Mouse (Mus musculus) left cerebral cortex, adult 9 months (tissue): ENCODE data around the gene Tnfrsf11a.

Source experiments
- DNase-seq, 2 experiments: peaks; one replicate each; pipeline ENCODE4 v3.0.0; 2022; ENCODE audit warnings: low spot score in 2 of 2

Tnfrsf11a gene

GRCm38 (mm10) chr1:105827786-105828345 lies 47.3 kb downstream of the Tnfrsf11a start:
- DNase-seq, result no peak

GRCm38 (mm10) chr1:105829171-105829570 lies 48.7 kb downstream of the Tnfrsf11a start:
- no peak for DNase-seq

GRCm38 (mm10) chr1:105832784-105833183 lies 52.3 kb downstream of the Tnfrsf11a start:
- DNase-seq, result no peak

GRCm38 (mm10) chr1:105842950-105843349 lies 62.4 kb downstream of the Tnfrsf11a start:
- DNase-seq, result no peak

- DNase-seq, result no peak
These were observed 62.9 kb downstream of the Tnfrsf11a start for GRCm38 (mm10) chr1:105843386-105843785.

DNA sequence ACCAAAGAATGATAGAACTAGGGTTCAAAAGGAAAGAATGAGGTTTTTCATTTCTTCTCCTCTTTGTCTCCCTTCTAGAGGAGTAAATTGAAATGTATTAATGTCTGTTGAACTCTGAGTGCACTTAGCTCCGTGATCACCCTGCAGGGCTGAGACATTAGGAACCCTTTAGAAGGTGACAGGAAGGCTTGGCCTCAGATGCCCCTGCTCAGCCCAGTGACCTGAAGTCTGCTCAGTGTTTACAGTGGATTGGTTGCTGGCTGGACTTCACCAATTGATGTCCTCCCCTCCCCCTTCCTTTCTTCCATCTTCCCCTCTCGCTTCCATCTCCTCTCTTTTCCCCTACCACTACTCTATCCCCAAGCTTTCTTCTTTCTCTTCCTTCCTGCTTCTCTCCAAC lies 63.3 kb downstream of the Tnfrsf11a start:
- DNase-seq, result no peak

GRCm38 (mm10) chr1:105844341-105845006 lies 64.0 kb downstream of the Tnfrsf11a start:
- DNase-seq, result peak in 1 of 2 experiments; percentile 9

DNA sequence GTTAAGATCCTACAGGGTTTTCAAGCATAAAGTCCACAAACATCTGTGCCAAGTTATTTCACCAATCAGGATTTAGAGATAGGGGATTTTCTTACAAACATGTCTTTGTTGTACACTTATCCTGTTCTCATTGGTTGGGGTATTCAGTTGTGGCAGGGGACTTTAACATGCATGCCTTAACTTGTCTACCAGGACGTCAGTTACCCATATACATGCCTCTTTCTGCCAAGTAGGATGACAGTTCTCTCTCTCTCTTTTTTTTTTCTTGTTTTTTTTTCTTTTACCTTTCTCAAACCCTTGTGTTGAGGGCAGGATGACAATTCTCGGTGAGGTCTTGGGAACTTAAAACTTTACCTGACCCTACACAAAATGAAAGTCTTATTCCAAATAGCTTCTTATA lies 65.9 kb downstream of the Tnfrsf11a start:
- no peak for DNase-seq

GRCm38 (mm10) chr1:105848806-105849205 lies 68.3 kb downstream of the Tnfrsf11a start:
- DNase-seq, result no peak

DNA sequence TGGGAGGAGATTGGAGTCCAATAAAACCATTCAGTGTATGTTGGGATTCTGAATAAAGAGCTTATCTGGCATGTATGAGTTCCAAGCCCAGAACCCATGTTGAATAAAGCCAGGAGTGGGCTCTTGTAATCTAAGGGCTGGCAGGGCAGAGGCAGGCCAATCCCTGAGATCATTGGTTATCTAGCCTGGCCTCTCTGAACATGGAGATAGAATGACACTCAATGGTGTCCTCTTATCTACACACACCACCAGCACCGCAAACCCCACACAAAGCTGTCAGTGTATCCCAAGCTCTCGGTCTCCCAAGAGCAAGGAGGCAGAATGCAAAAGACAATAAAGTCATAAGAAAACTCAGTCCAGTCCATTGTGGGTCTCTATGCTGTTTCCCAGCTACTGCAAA lies 70.8 kb downstream of the Tnfrsf11a start:
- DNase-seq, result no peak

GRCm38 (mm10) chr1:105859740-105860139 lies 79.2 kb downstream of the Tnfrsf11a start:
- no peak for DNase-seq

GRCm38 (mm10) chr1:105876589-105876988 lies 96.1 kb downstream of the Tnfrsf11a start:
- DNase-seq, result peak in 1 of 2 experiments; percentile 29

- no peak for DNase-seq
These were observed 97.3 kb downstream of the Tnfrsf11a start for GRCm38 (mm10) chr1:105877808-105878207.

GRCm38 (mm10) chr1:105878416-105878815 lies 97.9 kb downstream of the Tnfrsf11a start:
- DNase-seq, result no peak

DNA sequence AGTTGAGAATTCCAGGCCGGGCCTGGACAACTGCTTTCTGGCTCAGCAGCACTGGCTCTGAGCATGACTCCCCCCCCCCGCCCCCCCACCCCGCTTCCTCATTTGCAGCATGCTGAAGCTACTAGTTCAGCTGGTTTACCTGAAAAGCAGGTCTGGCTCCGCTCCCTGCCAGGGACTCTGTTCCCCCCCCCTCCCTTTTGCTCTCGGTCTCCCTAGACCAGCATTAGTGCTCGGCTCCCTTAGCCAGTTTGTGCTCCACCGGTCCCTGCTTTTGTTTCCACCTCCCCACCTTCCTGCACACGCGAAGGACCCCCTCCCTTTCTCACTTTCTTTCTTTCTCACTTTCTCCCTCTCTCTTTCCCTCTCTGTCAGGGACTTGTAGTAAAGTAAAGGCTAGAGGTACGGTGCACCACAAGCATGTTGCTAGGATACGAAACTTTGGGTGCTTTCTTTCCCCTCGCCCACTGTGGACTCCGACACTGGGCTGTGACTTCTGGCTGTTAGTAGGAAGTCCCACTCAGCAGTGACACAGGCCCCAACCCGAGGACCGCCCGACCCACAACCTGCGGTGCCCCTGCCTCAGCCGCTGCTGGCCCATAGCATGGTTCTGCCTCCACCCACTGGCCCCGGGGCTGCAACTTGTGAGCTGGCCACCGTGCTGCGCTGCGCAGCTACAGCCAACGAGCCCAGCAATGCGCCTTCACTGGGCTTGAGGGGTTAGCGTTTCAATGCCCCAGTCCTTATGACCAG lies 100.2 kb downstream of the Tnfrsf11a start:
- DNase-seq, result no peak

- no peak for DNase-seq
These were observed 100.9 kb downstream of the Tnfrsf11a start for GRCm38 (mm10) chr1:105881466-105881865.

DNA sequence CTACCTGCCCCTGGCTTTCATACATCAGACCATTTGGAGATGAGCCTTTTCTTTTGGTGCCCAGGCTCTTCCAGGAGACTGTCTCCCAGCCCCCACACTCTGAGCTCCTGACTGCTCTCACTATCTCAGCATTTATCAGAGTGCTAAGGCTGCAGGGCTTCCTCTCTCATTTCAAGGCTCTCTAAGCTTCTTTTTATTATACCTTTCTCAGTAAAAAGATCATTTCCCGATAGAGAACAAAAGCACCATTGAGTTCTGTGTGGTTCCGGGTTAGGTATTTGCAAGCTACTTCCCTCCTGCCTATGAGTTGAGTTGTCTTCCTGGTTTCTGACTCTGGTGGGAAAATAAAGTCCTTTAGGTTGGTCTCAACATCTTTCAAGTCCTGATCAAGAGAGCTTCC lies 103.0 kb downstream of the Tnfrsf11a start:
- DNase-seq, result no peak

DNA sequence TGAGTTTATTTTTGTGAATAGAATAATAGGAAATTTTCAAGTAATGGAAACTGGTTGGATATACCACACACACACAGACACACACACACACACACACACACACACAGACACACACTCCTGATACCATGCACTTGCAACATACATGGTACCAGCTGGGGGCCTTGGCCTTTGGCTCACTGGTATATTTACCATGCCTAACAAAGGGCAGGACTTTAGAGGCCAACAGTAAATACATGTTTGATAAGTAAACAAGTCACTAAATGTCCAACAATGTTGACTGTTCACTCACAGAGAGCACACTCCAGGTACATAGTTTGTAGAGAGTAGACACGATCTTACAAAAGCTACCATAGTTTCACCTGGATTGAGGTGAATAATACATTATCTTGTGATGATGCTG lies 104.6 kb downstream of the Tnfrsf11a start:
- no peak for DNase-seq

DNA sequence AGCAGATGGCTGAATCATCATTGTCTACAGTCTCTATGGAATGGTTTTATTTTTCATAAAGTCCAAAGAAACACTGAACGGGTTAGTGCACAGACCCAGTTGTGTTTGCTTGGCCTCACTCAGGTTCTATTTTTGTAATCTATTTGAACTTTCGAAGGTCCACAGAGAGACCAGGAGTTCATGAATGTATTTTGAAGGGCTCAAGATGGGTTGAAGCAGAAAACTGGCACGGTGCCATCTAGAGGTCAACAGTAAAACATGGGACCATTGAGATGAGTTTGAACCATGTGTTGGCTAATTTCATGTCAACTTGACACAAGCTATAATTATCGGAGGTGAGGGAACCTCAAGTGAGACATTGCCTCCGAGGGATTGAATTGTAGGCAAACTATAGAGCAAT lies 105.1 kb downstream of the Tnfrsf11a start:
- DNase-seq, result no peak

- DNase-seq, result no peak
These were observed 105.8 kb downstream of the Tnfrsf11a start for GRCm38 (mm10) chr1:105886358-105886757.

DNA sequence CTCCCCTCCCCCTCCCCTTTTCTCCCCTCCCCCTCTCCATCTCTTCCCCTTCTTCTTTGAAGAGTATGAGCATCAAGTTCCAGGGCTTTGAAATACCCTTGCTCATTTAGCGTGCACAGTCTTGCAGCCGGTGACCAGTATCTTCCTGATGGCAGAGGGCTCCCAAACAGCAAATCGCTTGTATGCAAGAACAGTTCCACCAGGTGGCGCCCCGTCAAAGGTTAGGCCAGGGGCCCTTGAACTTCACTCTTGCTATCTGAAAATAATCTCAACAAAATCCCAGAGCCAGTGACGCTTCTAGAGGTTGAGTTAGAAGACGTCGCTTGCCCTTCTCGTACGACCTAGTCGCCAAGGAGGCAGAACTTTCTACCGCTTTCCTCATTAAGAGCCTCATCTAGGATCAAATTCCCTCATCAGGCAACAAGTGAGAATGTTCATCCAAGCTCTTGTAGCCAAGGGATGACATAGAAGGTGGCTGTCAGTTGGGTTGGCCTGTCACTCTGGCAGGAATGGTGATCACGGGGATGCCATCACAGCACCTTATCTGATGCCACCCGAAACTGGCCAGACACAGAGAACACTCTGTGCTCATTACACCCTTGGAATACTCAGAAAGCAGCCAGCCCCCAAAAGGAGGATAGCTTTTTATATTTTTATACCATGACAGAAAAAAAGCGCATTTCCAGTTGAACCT lies 110.7 kb downstream of the Tnfrsf11a start:
- peak in 1 of 2 experiments; percentile 88 for DNase-seq

- peak in 1 of 2 experiments; percentile 14 for DNase-seq
These were observed 114.5 kb downstream of the Tnfrsf11a start for GRCm38 (mm10) chr1:105895019-105895418.
